Mouse (Mus musculus): ENCODE measurements around the gene Efcab8.
"Not testable (repeated sequence)": the region's sequence is repeated elsewhere in the genome, so short reads cannot be mapped to it uniquely, and the experiment has no call there.

Efcab8 gene

DNA sequence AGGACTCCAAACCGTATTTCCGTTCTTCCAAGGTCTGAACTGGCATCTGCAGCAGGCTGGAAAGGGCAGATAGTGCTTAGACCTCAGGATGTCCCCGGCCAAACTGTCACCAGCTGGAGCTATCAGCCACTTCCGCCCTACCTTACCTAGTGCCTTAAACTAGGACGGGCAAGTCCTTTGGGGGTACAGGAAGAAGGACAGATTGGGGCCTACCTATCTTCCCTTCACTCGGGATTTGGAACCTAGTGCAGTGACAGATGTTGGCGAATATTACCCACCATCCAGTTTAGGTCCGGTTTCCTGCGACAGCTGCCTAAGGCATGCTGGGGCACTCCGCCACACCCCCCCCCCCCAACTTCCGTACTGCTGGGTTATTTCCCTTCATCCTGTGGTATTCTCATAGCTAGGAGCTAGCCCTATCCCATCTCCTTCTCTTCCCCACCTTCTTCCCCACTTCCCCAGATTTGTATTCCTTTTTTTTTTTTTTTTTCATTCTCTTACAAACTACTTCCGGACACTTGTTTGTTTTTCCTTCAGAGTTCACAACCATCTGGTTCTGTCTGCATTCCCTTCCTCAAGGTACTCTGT, at the start of gene Efcab8:
Gene Efcab8, plus strand, starts transcription at position 538 of the 588 bp plus-strand sequence.
- DNase-seq: no peak

DNA sequence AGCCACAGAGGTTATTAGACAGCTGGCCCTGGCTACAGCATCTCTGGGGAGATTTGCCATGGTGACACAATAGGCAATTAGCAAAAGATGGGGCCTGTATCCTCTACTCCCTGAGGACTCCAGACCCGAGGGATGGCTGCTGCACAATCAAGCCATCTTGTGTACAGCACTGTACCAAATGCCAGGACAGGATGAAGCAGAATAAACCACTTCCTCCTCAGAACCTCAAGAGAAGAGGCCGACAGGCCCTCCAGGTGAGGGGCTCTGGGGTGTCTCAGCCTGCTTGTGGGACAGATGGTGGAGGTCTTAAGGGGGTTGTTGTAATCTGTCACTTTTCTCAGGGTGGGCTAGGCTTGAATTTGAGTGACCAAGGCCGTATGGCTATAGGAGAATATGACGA, 45.7 kb upstream of the Efcab8 start:
- no peak for DNase-seq

GRCm38 (mm10) chr2:153740500-153741436, 39.0 kb upstream of the Efcab8 start, which contains the start of gene Mapre1:
TSS of gene Mapre1 (plus strand) at chr2:153741274.
- peak; percentile 99 for DNase-seq

- DNase-seq: no peak
Measured at GRCm38 (mm10) chr2:153741437-153742065, 38.2 kb upstream of the Efcab8 start.

- no peak for DNase-seq
Measured at GRCm38 (mm10) chr2:153747994-153748393, 31.7 kb upstream of the Efcab8 start.

- DNase-seq: no peak
Measured at GRCm38 (mm10) chr2:153750363-153750762, 29.4 kb upstream of the Efcab8 start.

DNA sequence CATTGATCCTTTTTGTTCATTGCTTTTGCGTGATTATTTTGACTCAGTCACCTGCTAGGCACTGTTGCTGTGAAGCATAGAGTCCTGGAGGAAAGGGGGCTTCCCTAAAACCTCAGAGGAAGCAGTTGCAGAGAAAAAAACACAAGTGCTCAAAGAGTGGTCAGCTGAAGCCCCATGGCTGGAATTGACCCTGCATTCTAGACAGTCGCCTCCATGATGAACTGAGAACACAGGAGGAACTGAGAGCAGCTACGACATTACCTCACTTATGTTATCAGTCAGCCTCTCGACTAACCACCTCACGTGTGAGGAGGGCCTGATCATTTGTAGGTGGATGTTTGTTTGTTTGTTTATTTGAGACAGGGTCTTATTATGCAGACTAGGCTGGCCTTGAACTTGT, 17.6 kb upstream of the Efcab8 start:
- DNase-seq: no peak

DNA sequence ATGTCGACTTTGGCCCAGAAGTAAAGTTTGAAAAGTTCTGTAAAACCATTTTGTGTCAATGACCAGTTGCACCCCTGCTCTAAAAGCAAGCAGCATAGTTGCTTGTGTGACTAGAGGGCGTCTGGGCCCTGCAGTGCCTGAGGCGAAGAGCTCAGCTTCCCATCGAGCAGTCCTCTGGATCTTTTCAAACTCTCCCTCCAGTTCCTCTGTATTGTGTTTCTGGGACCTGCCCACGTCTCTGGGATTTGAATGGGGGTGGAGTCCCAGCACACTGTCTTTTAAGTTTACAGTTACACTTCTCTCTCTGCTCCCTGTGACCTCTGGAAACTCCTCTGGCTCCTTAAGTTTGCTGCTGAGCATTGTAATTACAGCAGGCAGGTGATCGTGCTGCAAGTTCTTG, 12.2 kb upstream of the Efcab8 start:
- no peak for DNase-seq

- DNase-seq: no peak
Measured at GRCm38 (mm10) chr2:153768881-153769280, 10.8 kb upstream of the Efcab8 start.

DNA sequence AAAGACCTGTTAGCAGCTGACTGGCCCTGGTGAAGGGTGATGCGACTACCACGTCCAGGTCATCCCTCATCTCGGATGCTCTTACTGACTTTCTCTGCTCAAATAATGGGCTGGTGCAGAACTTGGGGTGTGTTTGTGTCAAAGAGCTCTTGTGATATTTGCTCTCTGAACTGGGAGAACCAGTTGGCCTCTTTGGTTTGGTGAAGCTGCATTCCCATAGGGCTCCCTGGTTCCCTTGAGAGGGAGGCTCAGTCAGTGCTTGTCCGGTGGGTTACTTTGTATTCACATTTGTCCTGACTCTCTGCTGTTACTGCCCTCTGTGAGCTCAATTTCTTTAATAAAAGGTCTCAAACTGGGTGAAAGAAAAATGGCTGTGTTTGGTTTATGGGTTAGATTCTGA, 6.8 kb upstream of the Efcab8 start:
- no peak for DNase-seq

DNA sequence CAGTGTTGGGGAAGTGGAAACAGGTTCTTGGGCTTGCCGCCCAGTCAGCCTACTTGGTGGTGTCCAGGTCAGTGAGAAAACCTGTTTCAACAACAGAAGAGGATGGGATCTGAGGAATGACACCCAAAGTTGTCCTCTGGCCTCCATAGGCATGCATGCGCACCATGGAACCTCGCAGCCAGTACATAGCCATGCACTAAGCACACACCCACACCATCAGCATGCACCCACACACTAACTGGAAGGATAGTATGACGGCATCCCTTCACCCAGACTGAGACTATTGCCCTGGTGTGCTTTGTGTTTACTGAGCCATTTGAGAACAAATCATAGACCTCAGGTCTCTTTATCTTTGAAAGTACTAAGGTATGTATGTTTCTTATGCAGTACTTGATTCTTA, 4.3 kb upstream of the Efcab8 start:
- DNase-seq: no peak

DNA sequence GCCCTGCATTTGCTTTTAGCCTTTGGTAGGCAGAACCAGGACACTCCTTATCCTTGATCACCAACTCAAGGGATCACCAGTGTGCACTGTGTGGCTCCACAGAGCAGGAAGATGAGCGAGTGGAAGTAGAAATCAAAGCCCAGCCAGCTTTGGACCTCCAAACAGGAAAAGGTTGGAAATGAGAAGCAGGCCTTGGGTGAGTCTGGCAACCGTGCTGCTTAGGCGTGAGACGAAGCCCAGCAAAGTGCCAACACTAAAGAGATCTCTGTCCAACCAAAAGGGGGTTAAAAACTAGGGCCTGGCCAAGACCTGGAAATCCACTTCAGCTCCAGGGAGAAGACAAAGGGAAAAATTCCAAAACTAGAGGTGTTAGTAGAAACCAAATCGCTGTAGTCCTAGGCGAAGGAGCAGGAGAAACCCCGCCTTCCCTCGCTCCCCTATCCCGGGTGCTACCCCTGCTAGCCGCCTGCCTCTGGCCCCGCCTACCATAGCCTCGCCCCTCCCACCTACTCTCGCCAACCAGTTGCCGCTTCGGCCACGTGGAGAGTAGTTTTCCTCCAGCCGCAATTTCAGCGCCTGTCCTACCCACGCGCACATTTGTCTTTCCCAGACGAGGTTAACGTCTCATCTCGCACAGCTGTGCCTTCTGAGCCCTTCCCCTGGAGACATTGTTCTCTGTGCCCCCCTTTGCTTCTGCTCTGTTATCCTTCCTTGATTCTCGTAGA, 931 bp upstream of the Efcab8 start:
- peak; percentile 53 for DNase-seq

DNA sequence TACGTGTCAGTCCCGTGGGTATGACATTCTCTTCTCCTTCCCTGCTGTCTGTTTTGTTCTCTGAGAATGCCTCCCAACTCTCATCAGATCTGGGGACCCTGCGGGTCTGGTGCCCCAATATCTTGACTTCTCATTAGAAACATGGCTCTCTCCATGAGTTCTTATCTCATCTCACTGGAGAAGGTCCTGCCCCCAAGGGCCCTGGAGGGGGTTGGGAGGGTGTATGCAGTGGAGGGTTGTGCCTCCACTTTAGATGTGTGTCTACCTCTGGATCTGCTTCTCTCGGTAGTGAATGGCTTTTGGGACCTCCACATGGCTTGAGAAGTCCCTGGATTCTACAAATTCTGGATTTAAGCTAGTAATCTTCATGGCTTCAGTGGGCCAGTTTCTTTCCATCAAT, 1.4 kb downstream of the Efcab8 start:
- no peak for DNase-seq

DNA sequence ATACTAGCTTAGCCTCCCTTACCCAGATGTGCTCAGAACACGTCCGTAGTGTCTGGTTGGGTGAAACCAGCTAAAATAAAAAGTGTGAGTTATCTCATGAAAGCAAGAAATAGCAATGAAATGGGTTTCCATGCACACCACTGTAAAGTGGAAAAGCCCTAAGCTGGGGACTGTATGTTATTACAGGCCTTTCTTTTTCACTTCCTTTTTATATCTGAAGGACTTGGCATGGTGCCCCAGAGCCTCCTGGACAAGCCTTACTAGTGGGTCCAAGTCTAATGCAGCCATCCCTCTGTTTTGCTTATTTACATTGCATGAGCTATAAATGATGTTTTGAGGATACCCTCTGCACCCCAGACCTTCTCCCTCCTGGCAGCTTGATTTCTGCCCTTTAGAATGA, 4.9 kb downstream of the Efcab8 start:
- DNase-seq: peak; percentile 41

GRCm38 (mm10) chr2:153793366-153793765, 13.6 kb downstream of the Efcab8 start:
- DNase-seq: no peak

DNA sequence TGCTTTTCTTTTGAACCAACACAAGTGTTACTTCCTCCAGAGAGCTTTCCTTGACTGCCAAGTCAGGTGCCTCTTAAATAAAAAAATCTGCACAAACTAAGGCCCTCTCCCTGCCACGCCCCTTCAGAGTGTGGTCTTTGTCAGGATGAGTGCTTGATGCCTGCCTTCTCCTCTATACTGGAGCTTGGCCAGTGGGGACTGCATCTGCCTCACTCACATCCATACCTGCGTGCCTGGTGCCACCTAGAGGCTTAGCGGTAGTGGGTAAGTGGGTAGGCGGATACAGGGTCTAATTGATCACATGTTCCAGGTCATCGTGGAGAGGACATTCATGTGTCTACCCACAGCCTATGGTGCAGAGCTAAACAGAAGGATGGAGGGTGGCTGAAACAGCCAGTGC, 15.4 kb downstream of the Efcab8 start:
- DNase-seq: peak; percentile 11

GRCm38 (mm10) chr2:153807464-153807863, 27.7 kb downstream of the Efcab8 start:
- DNase-seq: peak; percentile 57

- no peak for DNase-seq
Measured at GRCm38 (mm10) chr2:153808146-153808545, 28.4 kb downstream of the Efcab8 start.

- DNase-seq: no peak
Measured at GRCm38 (mm10) chr2:153808841-153809240, 29.1 kb downstream of the Efcab8 start.

GRCm38 (mm10) chr2:153809921-153810320, 30.2 kb downstream of the Efcab8 start:
- no peak for DNase-seq

DNA sequence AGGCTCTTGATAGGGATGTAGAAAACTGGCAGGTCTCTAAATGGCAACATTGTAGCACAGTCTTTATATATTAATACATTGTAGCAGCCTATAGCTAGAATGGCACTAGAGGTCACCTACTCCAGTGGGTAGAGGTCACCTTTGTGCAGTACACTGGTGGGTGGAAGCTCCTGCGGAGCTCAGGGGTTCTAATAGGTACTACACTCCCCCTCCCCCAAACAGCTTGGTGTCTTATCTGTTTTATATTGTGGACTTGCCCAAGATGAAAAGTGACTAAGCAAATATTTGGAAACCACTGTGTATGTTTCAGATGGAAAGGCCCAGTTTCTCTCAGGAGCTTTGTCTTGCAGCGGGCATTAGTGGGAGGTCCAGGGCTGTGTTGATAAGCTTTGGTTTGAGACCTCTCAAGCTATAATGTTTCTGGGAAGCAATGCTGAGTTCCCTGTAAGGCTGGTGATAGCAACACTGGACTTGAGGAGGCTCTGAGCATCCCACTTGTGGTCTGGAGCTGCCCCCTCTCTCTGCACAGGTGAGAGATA, 42.3 kb downstream of the Efcab8 start:
- DNase-seq: no peak

DNA sequence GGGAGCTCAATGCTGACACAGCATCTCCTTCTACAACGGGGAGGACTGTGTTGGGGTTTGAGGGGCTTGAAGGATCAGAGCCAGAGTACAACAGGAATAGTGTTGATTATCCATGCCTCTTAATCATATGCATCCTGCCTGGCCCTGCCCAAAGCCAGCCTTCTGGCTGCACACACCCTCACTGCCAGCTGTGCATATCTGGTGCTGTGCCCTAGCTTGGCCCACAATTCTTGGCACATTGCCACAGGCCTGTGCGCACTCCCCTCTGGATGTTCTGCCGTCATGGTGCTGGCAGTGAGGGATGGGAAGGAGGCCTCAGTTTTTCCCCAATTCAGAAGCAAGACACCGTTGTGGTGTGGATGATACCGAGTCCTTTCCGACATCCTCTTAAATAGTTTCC, 44.9 kb downstream of the Efcab8 start:
- DNase-seq: peak; percentile 24

DNA sequence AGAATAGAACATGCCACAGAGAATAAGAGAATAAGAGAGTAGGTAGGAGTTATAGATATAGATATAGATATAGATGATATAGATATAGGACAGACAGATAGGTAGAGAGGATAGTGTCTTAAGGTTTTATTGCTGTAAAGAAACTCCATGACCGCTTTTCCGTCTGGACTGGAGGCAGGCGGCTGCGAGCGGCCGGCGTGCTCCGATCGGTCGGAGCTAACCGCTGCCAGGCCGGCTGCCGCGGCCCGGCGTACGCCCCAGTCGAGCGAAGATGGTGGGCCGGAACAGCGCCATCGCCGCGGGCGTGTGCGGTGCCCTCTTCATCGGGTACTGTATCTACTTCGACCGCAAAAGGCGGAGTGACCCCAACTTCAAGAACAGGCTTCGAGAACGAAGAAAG, 46.2 kb downstream of the Efcab8 start:
- not testable (repeated sequence) for DNase-seq

All from right cerebral cortex, postnatal 4 days (tissue).